Mouse (Mus musculus): ENCODE data around the gene Apobec2. TPM values are rescaled to one million over a fixed set of nuclear protein-coding genes. Genes with fewer than 3 reads are reported as not detected.

Apobec2 gene
- polyA plus RNA-seq, 1 experiment from 2014 or later = 4.1 TPM

DNA sequence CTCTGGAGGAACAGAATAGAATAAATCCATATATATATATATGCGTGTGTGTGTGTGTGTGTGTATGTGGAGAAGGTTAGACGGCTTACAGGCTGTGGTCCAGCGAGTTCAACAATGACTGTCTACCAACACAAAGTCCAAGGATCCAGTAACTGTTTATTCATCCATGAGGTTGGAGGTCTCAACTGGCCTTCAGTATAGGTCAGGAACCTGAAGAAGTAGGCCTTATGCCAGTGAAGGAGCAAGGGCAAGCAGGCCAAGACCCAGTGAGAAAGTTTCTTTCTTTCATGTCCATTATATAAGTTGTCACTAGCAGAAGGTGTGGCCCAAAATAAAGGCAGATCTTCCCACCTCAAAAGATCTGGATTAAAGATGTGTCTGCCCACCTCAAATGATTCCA, 30.0 kb downstream of the Apobec2 start:
- peaks cover 8% of the 10 kb centered on the region for H3K4me1 ChIP-seq (replicated peaks)
- WGBS = 88% methylated on average over 3 of the region's 3 CpGs

DNA sequence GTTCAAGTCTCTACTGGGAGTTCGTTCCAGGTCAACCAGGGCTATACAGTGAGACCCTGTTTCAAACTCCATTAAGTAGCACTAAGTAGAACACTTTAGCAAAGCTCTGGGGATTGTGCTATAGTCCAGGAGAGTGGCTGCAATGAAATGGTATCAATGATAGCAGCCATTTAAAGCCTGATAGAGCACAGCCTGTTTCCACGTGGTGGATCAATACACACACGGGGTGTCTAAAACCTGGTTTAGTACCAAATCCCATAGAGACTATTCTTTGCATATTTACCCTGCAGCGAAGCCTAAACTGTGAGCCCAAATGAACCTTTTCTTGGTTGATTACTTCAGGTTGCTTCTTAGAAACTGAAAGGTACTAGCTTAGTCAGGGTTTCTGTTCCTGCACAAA, 31.0 kb downstream of the Apobec2 start:
- no peaks in the 10 kb centered on the region for H3K9me3 ChIP-seq
- H3K27me3 ChIP-seq (replicated peaks) = no peaks in the 10 kb centered on the region
- ATAC-seq = no peak
- no peaks in the 10 kb centered on the region; the same call in 1 of the 2 replicates for H3K4me1 ChIP-seq (replicated peaks)
- no peak overlapping the region for H3K27ac ChIP-seq
- no peak overlapping the region for H3K4me2 ChIP-seq (replicated peaks)
- peaks cover 13% of the 10 kb centered on the region; the same call in 1 of the 2 replicates for H3K36me3 ChIP-seq
- no peak overlapping the region for H3K9ac ChIP-seq
- no peak overlapping the region for H3K4me3 ChIP-seq (replicated peaks)
- WGBS = 78% methylated on average over 4 of the region's 4 CpGs

More for the DNA sequence above, 30.0 kb downstream of the Apobec2 start:
- Histone ChIP-seq H3K9ac (no peak overlapping the region), H3K27me3 (replicated peaks) (no peaks in the 10 kb centered on the region), H3K4me2 (replicated peaks) (no peak overlapping the region), H3K27ac (no peak overlapping the region), H3K4me3 (replicated peaks) (no peak overlapping the region), H3K36me3 (peaks cover 13% of the 10 kb centered on the region; the same call in 1 of the 2 replicates), H3K9me3 (no peaks in the 10 kb centered on the region)
- no peak for ATAC-seq

DNA sequence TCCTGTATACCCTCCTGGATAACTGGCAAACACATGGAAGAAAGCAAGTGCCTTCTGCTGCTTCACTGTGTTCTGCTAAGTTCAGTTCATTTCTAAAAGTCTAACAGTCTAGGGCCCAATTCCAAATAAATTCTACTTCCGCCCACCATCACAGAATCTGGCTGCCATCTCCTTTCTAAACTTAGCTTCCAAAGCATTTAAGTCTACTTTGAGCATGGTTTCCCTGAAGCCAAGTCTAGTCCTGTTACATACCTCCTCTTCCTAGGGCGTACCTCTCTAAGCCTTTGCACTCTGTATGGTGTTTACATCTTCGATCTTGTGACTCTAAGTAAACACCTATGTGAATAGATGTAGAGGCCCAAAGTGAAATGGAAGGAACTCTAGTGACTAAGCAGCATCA, 40.1 kb downstream of the Apobec2 start:
- no peak overlapping the region for H3K27ac ChIP-seq

DNA sequence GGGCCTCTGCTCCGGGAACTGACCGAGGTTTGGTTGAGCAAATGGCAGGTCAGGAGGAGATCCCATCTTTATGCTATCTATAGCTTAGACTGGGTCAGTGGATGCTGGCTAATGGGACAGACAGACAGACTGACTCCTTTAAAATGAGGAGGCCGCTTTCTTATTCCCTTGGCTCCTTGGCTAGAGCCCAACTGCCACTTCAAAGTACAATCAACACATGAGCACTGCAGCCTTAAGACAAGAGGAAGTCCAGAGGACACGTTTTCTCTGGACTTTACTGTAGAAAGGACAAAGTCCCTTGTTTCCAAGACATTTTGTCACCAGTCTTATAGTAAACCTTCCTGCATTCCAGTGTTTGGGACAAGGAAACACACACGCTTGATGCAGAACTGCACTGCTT, 41.3 kb downstream of the Apobec2 start:
- Histone ChIP-seq H3K27me3 (replicated peaks) (no peaks in the 10 kb centered on the region), H3K27ac (no peak overlapping the region), H3K4me3 (replicated peaks) (no peak overlapping the region), H3K9me3 (no peaks in the 10 kb centered on the region), H3K4me2 (replicated peaks) (no peak overlapping the region), H3K4me1 (replicated peaks) (no peaks in the 10 kb centered on the region), H3K9ac (no peak overlapping the region), H3K36me3 (peaks cover 70% of the 10 kb centered on the region)
- 0 out of 2 replicates have a peak, but pooled peaks have one; percentile 31 for ATAC-seq
- 80% methylated on average over 5 of the region's 5 CpGs for whole genome bisulfite sequencing

More for the DNA sequence above, 40.1 kb downstream of the Apobec2 start:
- Histone ChIP-seq H3K9ac (no peak overlapping the region), H3K27me3 (replicated peaks) (no peaks in the 10 kb centered on the region), H3K4me3 (replicated peaks) (no peak overlapping the region), H3K4me2 (replicated peaks) (no peak overlapping the region), H3K36me3 (peaks cover 67% of the 10 kb centered on the region), H3K9me3 (no peaks in the 10 kb centered on the region), H3K4me1 (replicated peaks) (no peaks in the 10 kb centered on the region)
- WGBS = 89% methylated on average over 3 of the region's 3 CpGs
- no peak for ATAC-seq

DNA sequence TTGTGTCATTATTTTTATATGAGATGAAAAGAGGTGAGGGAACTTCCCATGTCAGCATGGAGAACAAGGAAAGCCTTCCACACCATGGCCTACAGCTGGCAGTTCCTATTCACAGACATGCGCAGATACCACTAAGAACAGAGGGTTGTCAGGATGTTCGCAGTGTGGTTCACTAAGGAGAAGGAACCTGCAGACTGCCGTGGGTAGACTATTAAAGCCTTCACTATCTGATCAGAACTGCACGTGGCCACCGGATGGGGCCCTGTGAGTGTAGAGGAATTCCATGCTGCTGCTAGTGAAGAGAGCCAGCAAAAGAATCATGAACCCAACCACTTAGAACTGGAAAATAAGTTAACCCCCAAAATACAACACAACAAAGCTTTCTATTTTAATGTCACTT, 43.3 kb downstream of the Apobec2 start:
- H3K4me1 ChIP-seq (replicated peaks) = no peaks in the 10 kb centered on the region
- 91% methylated on average over 5 of the region's 5 CpGs for whole genome bisulfite sequencing
- H3K4me3 ChIP-seq (replicated peaks) = no peak overlapping the region
- no peaks in the 10 kb centered on the region for H3K27me3 ChIP-seq (replicated peaks)
- no peak for ATAC-seq
- H3K9me3 ChIP-seq = no peaks in the 10 kb centered on the region
- H3K27ac ChIP-seq = no peak overlapping the region
- H3K9ac ChIP-seq = no peak overlapping the region
- H3K4me2 ChIP-seq (replicated peaks) = no peak overlapping the region
- H3K36me3 ChIP-seq = peaks cover 64% of the 10 kb centered on the region

DNA sequence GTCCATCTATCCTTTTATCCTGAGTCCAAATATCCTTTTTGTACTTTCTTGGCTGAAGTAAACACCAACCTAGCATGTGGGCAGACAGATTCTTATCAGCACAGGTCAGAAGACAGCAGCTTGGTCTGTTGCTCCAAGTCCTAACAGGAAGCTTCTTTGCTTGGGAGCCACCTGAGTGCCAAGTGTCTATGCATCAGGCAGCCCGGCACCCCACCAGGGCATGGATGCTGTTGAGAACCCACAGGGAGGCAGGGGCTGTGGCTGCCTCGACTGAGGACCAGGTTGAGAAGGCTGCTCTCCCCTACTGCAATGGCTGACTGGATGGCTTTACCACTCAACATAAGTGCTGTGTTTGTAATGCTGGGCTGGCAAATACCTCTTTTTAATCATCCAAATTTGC, 44.1 kb downstream of the Apobec2 start:
- no peak overlapping the region for H3K4me2 ChIP-seq (replicated peaks)
- peaks cover 61% of the 10 kb centered on the region for H3K36me3 ChIP-seq
- no peaks in the 10 kb centered on the region for H3K27me3 ChIP-seq (replicated peaks)
- H3K9ac ChIP-seq = no peak overlapping the region
- ATAC-seq = no peak
- 89% methylated on average over 2 of the region's 2 CpGs for WGBS
- no peak overlapping the region for H3K27ac ChIP-seq
- no peaks in the 10 kb centered on the region for H3K9me3 ChIP-seq
- H3K4me1 ChIP-seq (replicated peaks) = no peaks in the 10 kb centered on the region
- H3K4me3 ChIP-seq (replicated peaks) = no peak overlapping the region

DNA sequence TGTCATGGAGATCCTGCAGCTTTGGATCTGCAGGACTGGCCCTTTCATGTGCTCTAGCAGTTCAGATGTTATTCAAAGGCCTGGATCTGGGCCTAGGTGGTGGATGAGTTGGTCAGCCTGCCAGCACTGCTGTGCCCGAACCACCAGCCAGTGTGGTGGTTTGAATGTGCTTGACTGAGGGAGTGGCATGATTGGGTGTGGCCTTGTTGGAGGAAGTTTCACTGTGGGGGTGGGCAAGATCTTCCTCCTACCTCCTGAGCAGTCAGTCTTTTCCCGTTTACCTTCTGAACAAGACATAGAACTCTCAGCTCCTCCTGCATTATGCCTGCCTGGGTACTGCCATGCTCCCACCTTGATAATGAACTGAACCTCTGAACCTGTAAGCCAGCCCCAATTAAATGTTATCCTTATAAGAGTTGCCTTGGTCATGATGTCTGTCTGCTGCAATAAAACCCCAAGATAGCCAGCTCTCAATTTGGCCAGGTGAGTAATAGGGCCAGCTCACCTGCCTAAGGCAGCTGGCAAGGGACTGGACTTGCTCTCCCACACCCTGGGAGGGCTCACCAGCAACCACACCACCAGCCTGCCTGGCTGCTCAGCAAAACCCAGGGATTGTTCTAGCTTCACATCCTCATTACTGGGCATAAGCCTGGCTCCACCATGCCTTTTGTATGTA, 46.8 kb downstream of the Apobec2 start:
- Histone ChIP-seq H3K36me3 (peaks cover 38% of the 10 kb centered on the region), H3K4me2 (replicated peaks) (no peak overlapping the region), H3K27ac (no peak overlapping the region), H3K9me3 (no peaks in the 10 kb centered on the region), H3K4me1 (replicated peaks) (no peaks in the 10 kb centered on the region), H3K4me3 (replicated peaks) (no peak overlapping the region), H3K27me3 (replicated peaks) (no peaks in the 10 kb centered on the region), H3K9ac (no peak overlapping the region)
- ATAC-seq = no peak
- 76% methylated on average over 2 of the region's 2 CpGs for WGBS

DNA sequence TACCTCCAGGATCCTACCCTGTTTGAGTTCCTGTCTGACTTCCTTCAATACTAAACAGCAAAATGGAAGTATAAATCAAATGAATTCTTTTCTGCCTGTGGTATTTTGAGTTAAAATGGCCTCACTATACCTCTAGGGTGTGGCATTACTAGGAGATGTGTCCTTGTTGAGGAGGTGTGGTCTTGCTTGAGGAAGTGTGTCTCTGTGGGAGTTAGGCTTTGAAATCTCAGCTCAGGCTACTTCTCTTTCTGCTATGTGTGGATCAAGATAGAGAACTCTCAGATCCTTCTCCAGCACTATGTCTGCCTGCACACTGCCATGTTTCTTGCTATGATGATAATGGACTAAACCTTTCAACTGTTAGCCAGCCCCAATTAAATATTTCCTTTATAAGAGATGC, 53.7 kb downstream of the Apobec2 start:
- no peak for ATAC-seq
- no peaks in the 10 kb centered on the region for H3K9me3 ChIP-seq
- no peaks in the 10 kb centered on the region for H3K4me1 ChIP-seq (replicated peaks)
- no peak overlapping the region for H3K9ac ChIP-seq
- H3K4me2 ChIP-seq (replicated peaks) = no peak overlapping the region
- H3K27me3 ChIP-seq (replicated peaks) = no peaks in the 10 kb centered on the region
- no peak overlapping the region for H3K27ac ChIP-seq
- no peaks in the 10 kb centered on the region for H3K36me3 ChIP-seq
- no peak overlapping the region for H3K4me3 ChIP-seq (replicated peaks)

DNA sequence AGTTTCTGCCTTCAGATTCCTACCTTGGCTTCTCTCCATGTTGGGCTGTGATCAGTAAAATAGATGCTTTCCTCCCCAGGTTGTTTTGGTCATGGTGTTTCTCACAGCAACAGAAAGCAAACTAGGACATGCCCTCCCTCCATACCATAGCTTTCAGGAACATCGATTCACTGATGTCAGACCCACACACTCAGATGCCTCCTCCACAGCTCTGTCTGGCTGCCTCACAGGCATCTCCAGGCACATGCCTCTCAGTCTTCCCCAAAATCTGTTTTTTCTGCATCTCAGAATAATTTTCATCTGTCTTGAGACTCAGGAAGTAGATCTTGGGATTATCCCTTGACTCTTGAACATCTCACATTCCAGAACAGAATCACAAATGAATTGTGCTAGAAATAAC, 56.6 kb downstream of the Apobec2 start:
- H3K4me2 ChIP-seq (replicated peaks) = no peak overlapping the region
- H3K27ac ChIP-seq = no peak overlapping the region
- H3K4me1 ChIP-seq (replicated peaks) = no peaks in the 10 kb centered on the region
- H3K27me3 ChIP-seq (replicated peaks) = no peaks in the 10 kb centered on the region
- H3K9me3 ChIP-seq = no peaks in the 10 kb centered on the region
- no peak for ATAC-seq
- H3K36me3 ChIP-seq = no peaks in the 10 kb centered on the region
- H3K9ac ChIP-seq = no peak overlapping the region
- WGBS = 97% methylated on average over 1 of the region's 1 CpGs
- H3K4me3 ChIP-seq (replicated peaks) = no peak overlapping the region

DNA sequence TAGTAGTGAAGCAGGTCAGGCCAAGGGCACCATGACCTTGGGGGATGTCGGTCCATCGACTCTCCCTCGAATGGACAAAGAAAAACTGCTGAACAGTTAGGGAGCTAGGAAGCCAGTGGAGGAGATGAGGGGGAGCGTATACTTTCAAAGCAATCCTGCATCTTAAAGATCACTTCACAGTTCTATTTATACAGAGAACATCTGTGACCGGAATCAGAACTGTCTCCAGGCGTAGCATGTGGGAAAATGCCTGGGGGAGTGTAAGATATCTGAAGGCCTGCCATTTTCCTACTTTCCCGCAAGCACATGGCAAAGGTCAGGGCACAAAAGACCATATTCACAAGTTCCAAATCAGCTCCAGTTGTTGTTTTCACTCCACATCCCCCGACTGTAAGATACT, 59.7 kb downstream of the Apobec2 start:
- H3K9me3 ChIP-seq = no peaks in the 10 kb centered on the region
- no peak overlapping the region for H3K4me3 ChIP-seq (replicated peaks)
- WGBS = 68% methylated on average over 8 of the region's 8 CpGs
- ATAC-seq = no peak
- H3K36me3 ChIP-seq = no peaks in the 10 kb centered on the region
- H3K27me3 ChIP-seq (replicated peaks) = no peaks in the 10 kb centered on the region
- H3K9ac ChIP-seq = no peak overlapping the region
- H3K27ac ChIP-seq = no peak overlapping the region
- no peaks in the 10 kb centered on the region for H3K4me1 ChIP-seq (replicated peaks)
- no peak overlapping the region for H3K4me2 ChIP-seq (replicated peaks)

DNA sequence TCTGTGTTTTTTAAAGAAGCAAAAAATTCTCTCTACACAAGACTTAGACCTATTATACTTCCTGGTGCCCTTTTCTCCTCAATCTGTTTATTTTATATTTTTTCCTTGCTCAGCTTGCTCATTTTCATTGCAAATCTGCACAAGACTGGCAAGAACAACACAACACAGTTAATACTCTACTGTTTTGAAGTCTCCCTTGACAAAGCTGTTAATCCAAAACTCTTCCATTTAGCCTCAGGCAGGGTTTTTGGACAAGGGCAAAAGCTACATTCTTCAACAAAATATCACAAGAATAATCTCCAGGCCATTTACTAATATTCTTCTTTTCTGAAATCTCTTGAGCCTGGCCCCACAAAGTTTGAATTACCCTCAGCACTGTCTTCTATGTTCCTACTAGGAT, 61.1 kb downstream of the Apobec2 start:
- Histone ChIP-seq H3K9me3 (no peaks in the 10 kb centered on the region), H3K4me1 (replicated peaks) (no peaks in the 10 kb centered on the region), H3K36me3 (no peaks in the 10 kb centered on the region), H3K4me3 (replicated peaks) (no peak overlapping the region), H3K4me2 (replicated peaks) (no peak overlapping the region), H3K27ac (no peak overlapping the region), H3K9ac (no peak overlapping the region), H3K27me3 (replicated peaks) (no peaks in the 10 kb centered on the region)
- no peak for ATAC-seq

Measured in intestine, embryonic 15.5 days (tissue).